Mouse (Mus musculus): ENCODE data around the gene Rilpl1. TPM values are rescaled to one million over a fixed set of nuclear protein-coding genes. Genes with fewer than 3 reads are reported as not detected.
A peak's percentile ranks its signal among the peaks of the same experiment; 100 is the strongest.

The Rilpl1 gene
- total and polyA plus RNA-seq, 3 experiments = 0.38 to 0.98 (median 0.41) TPM

GRCm38 (mm10) chr5:124491732-124492131 is 39.5 kb downstream of the Rilpl1 start:
- Histone ChIP-seq H3K36me3 (replicated peaks) (peaks cover 73% of the 10 kb centered on the region), H3K4me1 (ENCODE audit: insufficient read depth, low read depth, low read length) (peaks cover 4% of the 10 kb centered on the region), H3K9me3 (replicated peaks) (no peaks in the 10 kb centered on the region), H3K27me3 (ENCODE audit: insufficient read depth, low read length) (no peaks in the 10 kb centered on the region), H3K4me3 (ENCODE audit: low read depth, low read length) (no peak overlapping the region)
- ATAC-seq (ENCODE audit: extremely low read depth, insufficient number of reproducible peaks, low FRiP score, poor library complexity, severe bottlenecking) = no peak
- TF ChIP-seq GATA2 (IDR thresholded peaks at IDR 0.05; ENCODE audit: borderline replicate concordance, low read depth, low read length) (no peak), POLR2AphosphoS5 (IDR thresholded peaks at IDR 0.05; ENCODE audit: insufficient replicate concordance, low read depth, low read length) (no peak), TAL1 (conservative IDR thresholded peaks at IDR 0.05; ENCODE audit: low read depth, low read length) (no peak), GATA1 (IDR thresholded peaks at IDR 0.05; ENCODE audit: borderline replicate concordance, low read length) (no peak), CTCF (IDR thresholded peaks at IDR 0.05; ENCODE audit: low read depth, low read length) (no peak)
- no peak for DNase-seq (ENCODE audit: low spot score)

GRCm38 (mm10) chr5:124488885-124489284 is 42.3 kb downstream of the Rilpl1 start:
- Histone ChIP-seq H3K4me1 (ENCODE audit: insufficient read depth, low read depth, low read length) (peaks cover 11% of the 10 kb centered on the region), H3K36me3 (replicated peaks) (peaks cover 86% of the 10 kb centered on the region), H3K9me3 (replicated peaks) (no peaks in the 10 kb centered on the region), H3K4me3 (ENCODE audit: low read depth, low read length) (no peak overlapping the region), H3K27me3 (ENCODE audit: insufficient read depth, low read length) (no peaks in the 10 kb centered on the region)
- no peak for TF ChIP-seq GATA1 (IDR thresholded peaks at IDR 0.05; ENCODE audit: borderline replicate concordance, low read length)
- no peak for DNase-seq (ENCODE audit: low spot score)
- ATAC-seq (ENCODE audit: extremely low read depth, insufficient number of reproducible peaks, low FRiP score, poor library complexity, severe bottlenecking) = no peak

GRCm38 (mm10) chr5:124485654-124486053 is 45.5 kb downstream of the Rilpl1 start:
- H3K9me3 ChIP-seq (replicated peaks) = no peaks in the 10 kb centered on the region
- TF ChIP-seq POLR2AphosphoS5 (IDR thresholded peaks at IDR 0.05; ENCODE audit: insufficient replicate concordance, low read depth, low read length) = no peak
- TF ChIP-seq GATA1 (IDR thresholded peaks at IDR 0.05; ENCODE audit: borderline replicate concordance, low read length) = no peak
- no peak for TF ChIP-seq CTCF (IDR thresholded peaks at IDR 0.05; ENCODE audit: low read depth, low read length)
- TF ChIP-seq GATA2 (IDR thresholded peaks at IDR 0.05; ENCODE audit: borderline replicate concordance, low read depth, low read length) = no peak
- TF ChIP-seq TAL1 (conservative IDR thresholded peaks at IDR 0.05; ENCODE audit: low read depth, low read length) = no peak

GRCm38 (mm10) chr5:124483655-124484396 is 47.4 kb downstream of the Rilpl1 start:
- H3K4me3 ChIP-seq (ENCODE audit: low read depth, low read length) = peak overlapping the region; percentile 79
- H3K36me3 ChIP-seq (replicated peaks) = peaks cover 38% of the 10 kb centered on the region
- ATAC-seq (ENCODE audit: extremely low read depth, insufficient number of reproducible peaks, low FRiP score, poor library complexity, severe bottlenecking) (no peak), DNase-seq (ENCODE audit: low spot score) (no peak)
- H3K4me1 ChIP-seq (ENCODE audit: insufficient read depth, low read depth, low read length) = peaks cover 29% of the 10 kb centered on the region
- no peaks in the 10 kb centered on the region for H3K9me3 ChIP-seq (replicated peaks)
- no peaks in the 10 kb centered on the region for H3K27me3 ChIP-seq (ENCODE audit: insufficient read depth, low read length)
- TF ChIP-seq GATA2 (IDR thresholded peaks at IDR 0.05; ENCODE audit: borderline replicate concordance, low read depth, low read length) = no peak
- no peak for TF ChIP-seq CTCF (IDR thresholded peaks at IDR 0.05; ENCODE audit: low read depth, low read length)
- no peak for TF ChIP-seq POLR2AphosphoS5 (IDR thresholded peaks at IDR 0.05; ENCODE audit: insufficient replicate concordance, low read depth, low read length)
- no peak for TF ChIP-seq TAL1 (conservative IDR thresholded peaks at IDR 0.05; ENCODE audit: low read depth, low read length)
- no peak for TF ChIP-seq GATA1 (IDR thresholded peaks at IDR 0.05; ENCODE audit: borderline replicate concordance, low read length)

More at GRCm38 (mm10) chr5:124485654-124486053, 45.5 kb downstream of the Rilpl1 start:
- Histone ChIP-seq H3K4me3 (ENCODE audit: low read depth, low read length) (no peak overlapping the region), H3K27me3 (ENCODE audit: insufficient read depth, low read length) (no peaks in the 10 kb centered on the region), H3K36me3 (replicated peaks) (peaks cover 55% of the 10 kb centered on the region), H3K4me1 (ENCODE audit: insufficient read depth, low read depth, low read length) (peaks cover 19% of the 10 kb centered on the region)
- ATAC-seq (ENCODE audit: extremely low read depth, insufficient number of reproducible peaks, low FRiP score, poor library complexity, severe bottlenecking) (no peak), DNase-seq (ENCODE audit: low spot score) (no peak)

GRCm38 (mm10) chr5:124482966-124483654 is 48.1 kb downstream of the Rilpl1 start, which contains the start of gene Snrnp35:
Gene Snrnp35 (plus strand): TSS chr5:124483134.
- no peak for TF ChIP-seq POLR2AphosphoS5 (IDR thresholded peaks at IDR 0.05; ENCODE audit: insufficient replicate concordance, low read depth, low read length)
- TF ChIP-seq GATA2 (IDR thresholded peaks at IDR 0.05; ENCODE audit: borderline replicate concordance, low read depth, low read length) = no peak
- no peak for TF ChIP-seq TAL1 (conservative IDR thresholded peaks at IDR 0.05; ENCODE audit: low read depth, low read length)
- TF ChIP-seq GATA1 (IDR thresholded peaks at IDR 0.05; ENCODE audit: borderline replicate concordance, low read length) = no peak
- no peak for TF ChIP-seq CTCF (IDR thresholded peaks at IDR 0.05; ENCODE audit: low read depth, low read length)
- H3K4me1 ChIP-seq (ENCODE audit: insufficient read depth, low read depth, low read length) = peaks cover 34% of the 10 kb centered on the region
- ATAC-seq (ENCODE audit: extremely low read depth, insufficient number of reproducible peaks, low FRiP score, poor library complexity, severe bottlenecking) (peak; percentile 86), DNase-seq (ENCODE audit: low spot score) (peak; percentile 71)
- H3K4me3 ChIP-seq (ENCODE audit: low read depth, low read length) = peak within 1 kb of the TSS; percentile 79
- H3K9me3 ChIP-seq (replicated peaks) = no peaks in the 10 kb centered on the region
- peaks cover 33% of the 10 kb centered on the region for H3K36me3 ChIP-seq (replicated peaks)
- H3K27me3 ChIP-seq (ENCODE audit: insufficient read depth, low read length) = no peaks in the 10 kb centered on the region

GRCm38 (mm10) chr5:124482436-124482965 is 48.7 kb downstream of the Rilpl1 start:
- TF ChIP-seq CTCF (IDR thresholded peaks at IDR 0.05; ENCODE audit: low read depth, low read length) = no peak
- TF ChIP-seq GATA1 (IDR thresholded peaks at IDR 0.05; ENCODE audit: borderline replicate concordance, low read length) = no peak
- peak overlapping the region; percentile 79 for H3K4me3 ChIP-seq (ENCODE audit: low read depth, low read length)
- ATAC-seq (ENCODE audit: extremely low read depth, insufficient number of reproducible peaks, low FRiP score, poor library complexity, severe bottlenecking) = no peak
- no peaks in the 10 kb centered on the region for H3K27me3 ChIP-seq (ENCODE audit: insufficient read depth, low read length)
- DNase-seq (ENCODE audit: low spot score) = no peak
- peaks cover 40% of the 10 kb centered on the region for H3K4me1 ChIP-seq (ENCODE audit: insufficient read depth, low read depth, low read length)
- H3K9me3 ChIP-seq (replicated peaks) = no peaks in the 10 kb centered on the region
- H3K36me3 ChIP-seq (replicated peaks) = peaks cover 28% of the 10 kb centered on the region
